Mouse (Mus musculus): ENCODE results near the gene Bri3. TPM values are rescaled to one million over a fixed set of nuclear protein-coding genes. Genes with fewer than 3 reads are reported as not detected.
A peak's percentile ranks its signal among the peaks of the same experiment; 100 is the strongest.

Bri3 gene
- total and polyA plus RNA-seq, 3 experiments: 21.6 to 40.5 TPM; not detected in 1

DNA sequence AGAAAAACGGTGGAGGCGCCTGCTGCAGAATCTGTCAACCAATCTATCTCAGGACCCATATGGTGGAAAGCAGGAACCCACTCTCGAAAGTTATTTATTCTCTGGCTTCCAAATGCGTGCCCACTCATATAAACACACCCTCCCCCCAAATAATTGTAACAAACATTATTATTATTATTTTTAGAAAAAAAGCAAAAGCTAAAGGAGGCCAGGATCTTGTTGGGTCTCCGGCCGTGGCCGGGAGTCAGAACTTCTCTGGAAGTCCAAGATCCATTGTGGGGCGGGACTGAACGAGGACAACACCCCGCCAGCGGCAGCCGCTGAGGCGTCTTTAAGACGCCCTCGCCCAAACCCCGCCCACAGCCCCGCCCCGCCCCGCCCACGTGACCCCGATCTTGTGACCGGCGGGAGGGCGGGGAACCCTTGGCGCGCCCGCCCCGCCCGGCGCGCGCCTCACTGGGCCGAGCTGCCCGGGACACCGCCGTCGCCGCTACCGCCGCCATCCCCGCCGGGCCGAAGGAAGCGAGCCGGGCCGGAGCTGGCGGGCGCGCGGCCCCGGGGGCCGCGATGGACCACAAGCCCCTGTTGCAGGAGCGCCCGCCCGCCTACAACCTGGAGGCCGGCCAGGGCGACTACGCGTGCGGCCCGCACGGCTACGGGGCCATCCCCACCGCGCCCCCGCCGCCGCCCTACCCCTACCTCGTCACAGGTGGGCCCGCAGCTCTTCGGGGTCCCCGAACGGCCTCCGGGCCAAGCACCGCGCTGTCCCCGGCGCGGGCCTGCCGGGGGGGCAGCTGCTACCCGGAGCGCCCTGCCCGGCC is 10.8 kb downstream of the Bri3 start (continued):
- 0 out of 2 replicates have a peak, but pooled peaks have one; percentile 15 for TF ChIP-seq UBTF (IDR thresholded peaks at IDR 0.05; ENCODE audit: borderline replicate concordance, insufficient read depth, low read depth, low read length)
- no peak for TF ChIP-seq MYC (IDR thresholded peaks at IDR 0.05; ENCODE audit: low read depth, low read length)
- no peak for TF ChIP-seq NRF1 (IDR thresholded peaks at IDR 0.05; ENCODE audit: insufficient read depth, low read depth, low read length, poor library complexity, severe bottlenecking)
- TF ChIP-seq JUND (IDR thresholded peaks at IDR 0.05; ENCODE audit: low read depth, low read length): no peak

DNA sequence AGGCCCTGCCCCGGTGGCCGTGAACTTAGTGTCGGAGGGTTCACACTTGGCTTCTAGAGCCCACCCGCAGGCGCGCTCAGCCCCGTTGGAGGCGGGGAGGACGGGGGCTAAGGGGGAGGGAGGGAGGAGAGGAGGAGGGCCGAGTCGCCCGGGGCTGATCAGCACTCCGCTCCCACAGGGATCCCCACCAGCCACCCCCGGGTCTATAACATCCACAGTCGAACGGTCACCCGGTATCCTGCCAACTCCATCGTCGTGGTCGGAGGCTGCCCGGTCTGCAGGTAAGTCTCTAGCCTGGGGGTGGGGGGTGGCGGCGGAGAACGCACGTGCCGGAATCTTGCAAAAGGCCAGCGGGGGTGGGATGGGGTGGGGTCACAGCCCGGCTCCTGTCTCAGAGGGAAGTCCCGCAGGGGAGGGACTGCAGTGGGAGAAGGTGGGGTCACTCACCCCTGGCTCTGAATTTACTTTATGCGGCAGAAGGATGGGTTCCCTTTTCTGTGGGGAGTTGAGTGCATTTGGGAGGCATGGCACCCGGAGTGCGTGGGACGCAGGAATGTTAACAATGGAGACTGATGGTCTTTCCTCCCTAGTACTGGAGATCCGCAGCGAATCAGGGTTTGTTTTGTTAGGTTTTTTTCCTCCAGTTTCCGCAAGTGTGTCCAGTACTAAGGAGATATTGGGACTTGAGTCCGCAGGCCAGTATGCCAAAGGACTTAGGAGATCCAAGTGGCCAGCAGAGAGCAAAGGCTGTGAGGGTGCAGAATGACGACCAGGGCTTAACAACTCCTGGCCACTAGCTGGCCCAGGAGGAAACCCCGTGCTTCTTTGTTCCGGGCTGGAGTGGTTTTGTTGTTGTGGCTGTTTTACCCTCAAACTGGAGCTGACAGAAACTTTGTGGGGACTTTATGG is 11.6 kb downstream of the Bri3 start:
- peaks cover 3% of the 10 kb centered on the region in 2 experiments; a peak in 2 of 4 replicates for H3K4me1 ChIP-seq (ENCODE audit: control insufficient read depth in 1 of 2, insufficient read depth in 2 of 2, low read length in 2 of 2)
- peak; percentile 69 for DNase-seq (ENCODE audit: low read depth, low spot score)
- no peaks in the 10 kb centered on the region for H3K9me3 ChIP-seq (replicated peaks; ENCODE audit: insufficient read depth, low read length)
- peaks cover 17% of the 10 kb centered on the region for H3K79me2 ChIP-seq (ENCODE audit: control insufficient read depth, insufficient read depth, low read length, poor library complexity)
- peak; percentile 89 for TF ChIP-seq BHLHE40 (IDR thresholded peaks at IDR 0.05; ENCODE audit: borderline replicate concordance, low read depth, low read length)
- TF ChIP-seq SIN3A (IDR thresholded peaks at IDR 0.05; ENCODE audit: low read length): peak; percentile 49; the same call in 1 of the 2 replicates
- TF ChIP-seq HCFC1 (IDR thresholded peaks at IDR 0.05; ENCODE audit: low read depth, low read length): no peak
- peak; percentile 24; the same call in 1 of the 2 replicates for TF ChIP-seq USF1 (IDR thresholded peaks at IDR 0.05; ENCODE audit: low read depth, low read length)
- TF ChIP-seq JUND (IDR thresholded peaks at IDR 0.05; ENCODE audit: low read depth, low read length): no peak
- peak; percentile 87 for TF ChIP-seq MXI1 (IDR thresholded peaks at IDR 0.05; ENCODE audit: low read depth, low read length)
- peak; percentile 79; the same call in 1 of the 2 replicates for TF ChIP-seq MAZ (IDR thresholded peaks at IDR 0.05; ENCODE audit: low read depth, low read length)
- TF ChIP-seq TBP (IDR thresholded peaks at IDR 0.05; ENCODE audit: low read depth, low read length): 0 out of 2 replicates have a peak, but pooled peaks have one; percentile 37
- peak overlapping the region; percentile 65 to 90 for H3K4me3 ChIP-seq (ENCODE audit: control insufficient read depth in 1 of 2, insufficient read depth in 1 of 2, low read depth in 2 of 2, low read length in 2 of 2)
- peak overlapping the region; percentile 93 for H3K9ac ChIP-seq (ENCODE audit: control insufficient read depth, low read depth, low read length, poor library complexity, severe bottlenecking)
- H3K27ac ChIP-seq (ENCODE audit: control insufficient read depth, low read depth, low read length): peak overlapping the region; percentile 45; the same call in 1 of the 2 replicates
- no peaks in the 10 kb centered on the region for H3K27me3 ChIP-seq (ENCODE audit: control insufficient read depth in 1 of 2, insufficient read depth in 2 of 2, low read length in 2 of 2)
- H3K36me3 ChIP-seq (ENCODE audit: control insufficient read depth in 1 of 2, insufficient read depth in 2 of 2, low read length in 2 of 2): no peaks in the 10 kb centered on the region

DNA sequence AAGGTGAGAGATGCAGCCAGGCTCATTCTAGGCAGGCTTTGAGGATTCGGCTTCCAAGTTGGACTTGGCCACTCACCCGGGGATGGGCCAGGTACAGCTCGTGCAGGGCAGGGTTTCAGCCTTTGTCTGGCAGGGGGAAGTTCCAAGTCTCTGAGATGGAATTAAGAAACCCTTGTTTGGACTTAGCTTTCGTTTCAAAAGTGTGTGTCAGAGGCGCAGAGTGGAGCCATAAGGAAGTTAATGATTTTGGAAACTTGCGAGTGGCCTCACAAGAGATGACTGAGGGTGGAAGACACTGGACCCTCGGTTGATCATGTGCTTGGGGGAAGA is 12.3 kb downstream of the Bri3 start:
- H3K27ac ChIP-seq (ENCODE audit: control insufficient read depth, low read depth, low read length): no peak overlapping the region

More for the DNA sequence above, 12.3 kb downstream of the Bri3 start:
- peak overlapping the region; percentile 93 for H3K9ac ChIP-seq (ENCODE audit: control insufficient read depth, low read depth, low read length, poor library complexity, severe bottlenecking)
- H3K79me2 ChIP-seq (ENCODE audit: control insufficient read depth, insufficient read depth, low read length, poor library complexity): peaks cover 17% of the 10 kb centered on the region
- DNase-seq (ENCODE audit: low read depth, low spot score): peak; percentile 16
- no peaks in the 10 kb centered on the region for H3K36me3 ChIP-seq (ENCODE audit: control insufficient read depth in 1 of 2, insufficient read depth in 2 of 2, low read length in 2 of 2)
- H3K4me1 ChIP-seq (ENCODE audit: control insufficient read depth in 1 of 2, insufficient read depth in 2 of 2, low read length in 2 of 2): peaks cover 3% of the 10 kb centered on the region in 2 experiments; a peak in 2 of 4 replicates
- peak overlapping the region; percentile 65 to 90 for H3K4me3 ChIP-seq (ENCODE audit: control insufficient read depth in 1 of 2, insufficient read depth in 1 of 2, low read depth in 2 of 2, low read length in 2 of 2)
- H3K27me3 ChIP-seq (ENCODE audit: control insufficient read depth in 1 of 2, insufficient read depth in 2 of 2, low read length in 2 of 2): no peaks in the 10 kb centered on the region
- H3K9me3 ChIP-seq (replicated peaks; ENCODE audit: insufficient read depth, low read length): no peaks in the 10 kb centered on the region
- TF ChIP-seq MXI1 (IDR thresholded peaks at IDR 0.05; ENCODE audit: low read depth, low read length) (no peak), SIN3A (IDR thresholded peaks at IDR 0.05; ENCODE audit: low read length) (no peak), CHD2 (IDR thresholded peaks at IDR 0.05; ENCODE audit: low read length) (no peak), E2F4 (IDR thresholded peaks at IDR 0.05; ENCODE audit: borderline replicate concordance, low read depth, low read length) (no peak), MAFK (IDR thresholded peaks at IDR 0.05; ENCODE audit: borderline replicate concordance, low read depth, low read length) (no peak), GATA1 (IDR thresholded peaks at IDR 0.05; ENCODE audit: low read depth, low read length) (no peak), MYC (IDR thresholded peaks at IDR 0.05; ENCODE audit: low read depth, low read length) (no peak), CHD1 (IDR thresholded peaks at IDR 0.05; ENCODE audit: low read depth, low read length) (no peak), ZKSCAN1 (IDR thresholded peaks at IDR 0.05; ENCODE audit: low read depth, low read length) (no peak), GABPA (IDR thresholded peaks at IDR 0.05; ENCODE audit: low read depth, low read length) (no peak), ZMIZ1 (IDR thresholded peaks at IDR 0.05; ENCODE audit: low read depth, low read length) (no peak), TCF12 (IDR thresholded peaks at IDR 0.05; ENCODE audit: low read depth, low read length) (no peak), CTCF (IDR thresholded peaks at IDR 0.05 in 2 of 3, conservative IDR thresholded peaks at IDR 0.05 in 1 of 3; ENCODE audit: control insufficient read depth in 1 of 3, insufficient read depth in 1 of 3, low read depth in 2 of 3, low read length in 3 of 3, poor library complexity in 1 of 3, severe bottlenecking in 1 of 3) (no peak), KAT2A (conservative IDR thresholded peaks at IDR 0.05; ENCODE audit: low read depth, low read length) (no peak), TAL1 (IDR thresholded peaks at IDR 0.05; ENCODE audit: low read length) (no peak)
